Mouse (Mus musculus) bone marrow, adult 2 months (tissue): Measurements from ENCODE around the gene Gm5294.

Experiments used
- CTCF ChIP-seq: fragments of 200-500 bp; IDR thresholded peaks from 2 replicates; pipeline ENCODE4 v1.5.1; 2011; ENCODE audit warnings: low read length, control low read depth; ENCODE audit not compliant: control insufficient read depth, insufficient read depth
- POLR2A ChIP-seq: fragments of 200-500 bp; IDR thresholded peaks from 2 replicates; pipeline ENCODE4 v1.6.1; 2011; ENCODE audit warnings: low read depth, mild to moderate bottlenecking, control low read depth, low read length, borderline replicate concordance; ENCODE audit not compliant: control insufficient read depth

DNA sequence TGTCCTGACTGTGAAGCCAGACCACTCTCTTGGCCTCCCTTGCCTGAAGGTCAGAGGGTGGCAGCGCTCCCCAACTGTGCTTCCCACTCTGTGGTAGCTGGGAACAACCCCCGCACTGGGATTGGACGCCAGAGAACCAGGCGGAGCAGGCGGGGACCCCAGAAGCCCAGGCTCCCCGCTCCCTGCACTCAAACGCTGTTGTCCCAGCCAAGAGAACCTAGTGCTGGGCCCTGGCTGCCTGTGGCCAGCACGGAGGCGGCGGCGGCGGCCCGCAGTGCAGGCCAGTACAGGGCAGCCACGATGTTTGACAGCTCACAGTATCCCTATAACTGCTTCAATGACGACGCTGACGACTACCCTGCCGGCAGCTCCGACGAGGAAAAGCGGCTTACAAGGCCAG, at the start of gene Gm5294:
- TF ChIP-seq CTCF, result no peak
- TF ChIP-seq POLR2A, result no peak
